Mouse (Mus musculus): ENCODE results near the gene Lrp1. TPM values are rescaled to one million over a fixed set of nuclear protein-coding genes. Genes with fewer than 3 reads are reported as not detected.

Gene Lrp1
- polyA plus RNA-seq, 1 experiment: 404 TPM

- WGBS: 78% methylated on average over 7 of the region's 7 CpGs
- Histone ChIP-seq H3K27ac (ENCODE audit: insufficient read depth, low read depth, low read length) (no peak overlapping the region), H3K4me3 (ENCODE audit: insufficient read depth, low read depth, low read length) (no peak overlapping the region), H3K4me1 (ENCODE audit: control insufficient read depth, insufficient read depth, low read length) (peaks cover 24% of the 10 kb centered on the region)
- TF ChIP-seq CTCF (IDR thresholded peaks at IDR 0.05; ENCODE audit: insufficient read depth, low read depth, low read length) (no peak), POLR2A (IDR thresholded peaks at IDR 0.05; ENCODE audit: insufficient read depth, low read depth, low read length) (no peak)
Observed at GRCm38 (mm10) chr10:127590831-127591451, 30.0 kb downstream of the Lrp1 start.

- H3K4me1 ChIP-seq (ENCODE audit: control insufficient read depth, insufficient read depth, low read length): peaks cover 22% of the 10 kb centered on the region
Observed at GRCm38 (mm10) chr10:127590256-127590655, 30.7 kb downstream of the Lrp1 start.

GRCm38 (mm10) chr10:127587776-127588175, 33.2 kb downstream of the Lrp1 start:
- peaks cover 8% of the 10 kb centered on the region for H3K4me1 ChIP-seq (ENCODE audit: control insufficient read depth, insufficient read depth, low read length)
- H3K27ac ChIP-seq (ENCODE audit: insufficient read depth, low read depth, low read length): no peak overlapping the region
- whole genome bisulfite sequencing: 72% methylated on average over 8 of the region's 8 CpGs
- no peak for TF ChIP-seq CTCF (IDR thresholded peaks at IDR 0.05; ENCODE audit: insufficient read depth, low read depth, low read length)
- TF ChIP-seq POLR2A (IDR thresholded peaks at IDR 0.05; ENCODE audit: insufficient read depth, low read depth, low read length): no peak
- H3K4me3 ChIP-seq (ENCODE audit: insufficient read depth, low read depth, low read length): no peak overlapping the region

More at GRCm38 (mm10) chr10:127590256-127590655, 30.7 kb downstream of the Lrp1 start:
- TF ChIP-seq CTCF (IDR thresholded peaks at IDR 0.05; ENCODE audit: insufficient read depth, low read depth, low read length): no peak
- TF ChIP-seq POLR2A (IDR thresholded peaks at IDR 0.05; ENCODE audit: insufficient read depth, low read depth, low read length): no peak
- 84% methylated on average over 12 of the region's 12 CpGs for WGBS
- no peak overlapping the region for H3K27ac ChIP-seq (ENCODE audit: insufficient read depth, low read depth, low read length)
- no peak overlapping the region for H3K4me3 ChIP-seq (ENCODE audit: insufficient read depth, low read depth, low read length)

- no peak overlapping the region for H3K4me3 ChIP-seq (ENCODE audit: insufficient read depth, low read depth, low read length)
- peaks cover under 1% of the 10 kb centered on the region; the same call in 1 of the 2 replicates for H3K4me1 ChIP-seq (ENCODE audit: control insufficient read depth, insufficient read depth, low read length)
- TF ChIP-seq CTCF (IDR thresholded peaks at IDR 0.05; ENCODE audit: insufficient read depth, low read depth, low read length) (no peak), POLR2A (IDR thresholded peaks at IDR 0.05; ENCODE audit: insufficient read depth, low read depth, low read length) (no peak)
- no peak overlapping the region for H3K27ac ChIP-seq (ENCODE audit: insufficient read depth, low read depth, low read length)
- 69% methylated on average over 4 of the region's 4 CpGs for WGBS
Observed at GRCm38 (mm10) chr10:127586209-127586608, 34.7 kb downstream of the Lrp1 start.

- WGBS: 87% methylated on average over 2 of the region's 2 CpGs
- H3K4me1 ChIP-seq (ENCODE audit: control insufficient read depth, insufficient read depth, low read length): no peaks in the 10 kb centered on the region; the same call in 1 of the 2 replicates
Observed at GRCm38 (mm10) chr10:127585598-127585997, 35.4 kb downstream of the Lrp1 start.

GRCm38 (mm10) chr10:127583649-127584048, 37.3 kb downstream of the Lrp1 start:
- 73% methylated on average over 8 of the region's 8 CpGs for WGBS
- H3K4me1 ChIP-seq (ENCODE audit: control insufficient read depth, insufficient read depth, low read length): no peaks in the 10 kb centered on the region
- H3K4me3 ChIP-seq (ENCODE audit: insufficient read depth, low read depth, low read length): no peak overlapping the region
- TF ChIP-seq CTCF (IDR thresholded peaks at IDR 0.05; ENCODE audit: insufficient read depth, low read depth, low read length) (no peak), POLR2A (IDR thresholded peaks at IDR 0.05; ENCODE audit: insufficient read depth, low read depth, low read length) (no peak)
- no peak overlapping the region for H3K27ac ChIP-seq (ENCODE audit: insufficient read depth, low read depth, low read length)

More at GRCm38 (mm10) chr10:127585598-127585997, 35.4 kb downstream of the Lrp1 start:
- no peak for TF ChIP-seq CTCF (IDR thresholded peaks at IDR 0.05; ENCODE audit: insufficient read depth, low read depth, low read length)
- TF ChIP-seq POLR2A (IDR thresholded peaks at IDR 0.05; ENCODE audit: insufficient read depth, low read depth, low read length): no peak
- H3K27ac ChIP-seq (ENCODE audit: insufficient read depth, low read depth, low read length): no peak overlapping the region
- no peak overlapping the region for H3K4me3 ChIP-seq (ENCODE audit: insufficient read depth, low read depth, low read length)

- H3K27ac ChIP-seq (ENCODE audit: insufficient read depth, low read depth, low read length): no peak overlapping the region
- 97% methylated on average over 9 of the region's 9 CpGs for WGBS
- TF ChIP-seq POLR2A (IDR thresholded peaks at IDR 0.05; ENCODE audit: insufficient read depth, low read depth, low read length): no peak
- H3K4me3 ChIP-seq (ENCODE audit: insufficient read depth, low read depth, low read length): no peak overlapping the region
- peaks cover 6% of the 10 kb centered on the region for H3K4me1 ChIP-seq (ENCODE audit: control insufficient read depth, insufficient read depth, low read length)
Observed at GRCm38 (mm10) chr10:127581291-127581690, 39.7 kb downstream of the Lrp1 start.

- 78% methylated on average over 15 of the region's 15 CpGs for WGBS
- H3K27ac ChIP-seq (ENCODE audit: insufficient read depth, low read depth, low read length): no peak overlapping the region
- peaks cover 8% of the 10 kb centered on the region for H3K4me1 ChIP-seq (ENCODE audit: control insufficient read depth, insufficient read depth, low read length)
- no peak overlapping the region for H3K4me3 ChIP-seq (ENCODE audit: insufficient read depth, low read depth, low read length)
- no peak for TF ChIP-seq POLR2A (IDR thresholded peaks at IDR 0.05; ENCODE audit: insufficient read depth, low read depth, low read length)
- no peak for TF ChIP-seq CTCF (IDR thresholded peaks at IDR 0.05; ENCODE audit: insufficient read depth, low read depth, low read length)
Observed at GRCm38 (mm10) chr10:127577982-127578381, 43.0 kb downstream of the Lrp1 start.

- Histone ChIP-seq H3K27ac (ENCODE audit: insufficient read depth, low read depth, low read length) (no peak overlapping the region), H3K4me3 (ENCODE audit: insufficient read depth, low read depth, low read length) (no peak overlapping the region), H3K4me1 (ENCODE audit: control insufficient read depth, insufficient read depth, low read length) (peaks cover 8% of the 10 kb centered on the region)
- 89% methylated on average over 9 of the region's 9 CpGs for WGBS
- TF ChIP-seq CTCF (IDR thresholded peaks at IDR 0.05; ENCODE audit: insufficient read depth, low read depth, low read length): no peak
- TF ChIP-seq POLR2A (IDR thresholded peaks at IDR 0.05; ENCODE audit: insufficient read depth, low read depth, low read length): no peak
Observed at GRCm38 (mm10) chr10:127577156-127577555, 43.8 kb downstream of the Lrp1 start.
